Mouse (Mus musculus): ENCODE data around the gene Fmnl3.

DNA sequence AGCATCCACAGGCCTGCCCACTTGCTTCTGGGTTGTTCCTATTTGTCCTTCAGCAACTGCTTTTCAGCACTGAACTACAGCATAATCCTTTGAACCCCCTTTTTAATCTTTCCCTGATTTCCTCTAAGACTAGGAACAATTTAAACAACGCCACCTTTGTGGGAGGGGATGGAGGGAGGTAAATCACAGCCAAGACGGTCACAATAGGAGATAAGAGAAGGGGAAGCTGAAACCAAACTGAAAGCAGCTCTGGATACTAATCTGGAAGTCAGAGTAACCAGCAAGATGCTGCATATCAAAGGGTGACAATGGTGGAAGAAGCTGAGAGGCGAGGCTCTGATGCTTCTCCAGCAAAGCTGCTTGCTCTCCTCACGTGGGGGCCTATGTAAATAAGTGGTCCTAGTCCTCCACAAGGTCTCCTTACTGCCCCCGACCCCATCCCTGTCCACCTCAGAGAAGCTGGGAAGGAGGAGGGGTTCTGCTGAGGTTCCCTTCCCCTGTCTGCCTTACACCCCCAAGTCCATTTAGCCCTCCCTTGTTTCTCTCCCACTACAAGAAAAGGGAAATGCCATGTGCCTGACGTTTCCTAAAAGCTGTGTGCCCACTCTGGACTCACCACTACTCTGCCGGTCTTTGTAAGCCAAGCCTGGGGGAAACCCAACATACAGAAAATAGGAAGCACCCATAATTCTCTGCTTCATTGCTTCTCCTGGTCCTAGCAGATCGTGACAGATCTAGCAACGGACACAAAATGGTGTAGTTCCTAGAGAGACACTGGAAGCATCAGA lies 27.9 kb downstream of the Fmnl3 start:
- TF ChIP-seq CTCF (IDR thresholded peaks at IDR 0.05; ENCODE audit: borderline replicate concordance, insufficient read depth, low read length), result no peak
- TF ChIP-seq POLR2A (IDR thresholded peaks at IDR 0.05; ENCODE audit: low read depth, low read length), result no peak
